Mouse (Mus musculus) gastrocnemius, adult 2 months (tissue): ENCODE data around the gene Dnajc30. TPM values are rescaled to one million over a fixed set of nuclear protein-coding genes. Genes with fewer than 3 reads are reported as not detected.

ENCODE experiments used
- DNase-seq: peaks from one replicate; pipeline ENCODE4 v3.0.0; 2022
- H3K27ac ChIP-seq: fragments of 200-600 bp; 2 replicates; pipeline ENCODE4 v1.8.1; 2022; ENCODE audit warnings: mild to moderate bottlenecking
- H3K4me3 ChIP-seq: fragments of 200-600 bp; 2 replicates; pipeline ENCODE4 v1.8.1; 2022; ENCODE audit warnings: mild to moderate bottlenecking, moderate library complexity
- CTCF ChIP-seq: fragments of 200-600 bp; IDR thresholded peaks from 2 replicates; pipeline ENCODE4 v1.8.1; 2022; ENCODE audit warnings: antibody characterized with exemption, mild to moderate bottlenecking, moderate library complexity
- intact Hi-C: fragments of 180-260 bp; cut with DNase I; formaldehyde crosslinking; loops from one replicate; pipeline ENCODE4 v1.15.1; 2025
- total RNA-seq, 2 experiments: library from RNA; stranded (reverse); gene quantifications; 2 replicates each; pipeline ENCODE4 v1.2.3; 2021

Gene Dnajc30
- total RNA-seq, 2 experiments from 2014 or later = 25.0 to 30.2 TPM

DNA sequence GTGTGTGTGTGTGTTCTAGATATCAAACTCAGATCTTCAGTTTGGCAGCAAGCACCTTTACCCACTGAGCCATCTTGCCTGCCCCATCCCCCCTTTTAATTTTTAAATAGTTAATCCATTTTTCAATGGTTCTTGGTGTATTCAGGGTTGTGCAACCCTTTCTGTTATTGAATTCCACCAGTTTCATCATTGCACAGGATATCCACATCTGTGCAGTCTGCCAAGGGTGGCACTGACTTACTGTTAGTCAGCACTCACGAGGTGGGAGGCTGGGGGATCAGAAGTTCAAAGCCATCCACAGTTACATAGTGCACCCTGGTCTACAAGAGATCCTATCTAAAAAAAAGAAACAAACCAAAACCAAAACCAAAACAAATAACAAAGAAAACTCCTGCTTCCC is 37.0 kb downstream of the Dnajc30 start:
- no peak for TF ChIP-seq CTCF
- intact Hi-C loops = loop anchor here (5.0 kb wide), 1 partner anchor 84 kb away; no protein-coding TSS in a partner anchor
- Histone ChIP-seq H3K4me3 (no peak overlapping the region), H3K27ac (no peak overlapping the region)
- no peak for DNase-seq

DNA sequence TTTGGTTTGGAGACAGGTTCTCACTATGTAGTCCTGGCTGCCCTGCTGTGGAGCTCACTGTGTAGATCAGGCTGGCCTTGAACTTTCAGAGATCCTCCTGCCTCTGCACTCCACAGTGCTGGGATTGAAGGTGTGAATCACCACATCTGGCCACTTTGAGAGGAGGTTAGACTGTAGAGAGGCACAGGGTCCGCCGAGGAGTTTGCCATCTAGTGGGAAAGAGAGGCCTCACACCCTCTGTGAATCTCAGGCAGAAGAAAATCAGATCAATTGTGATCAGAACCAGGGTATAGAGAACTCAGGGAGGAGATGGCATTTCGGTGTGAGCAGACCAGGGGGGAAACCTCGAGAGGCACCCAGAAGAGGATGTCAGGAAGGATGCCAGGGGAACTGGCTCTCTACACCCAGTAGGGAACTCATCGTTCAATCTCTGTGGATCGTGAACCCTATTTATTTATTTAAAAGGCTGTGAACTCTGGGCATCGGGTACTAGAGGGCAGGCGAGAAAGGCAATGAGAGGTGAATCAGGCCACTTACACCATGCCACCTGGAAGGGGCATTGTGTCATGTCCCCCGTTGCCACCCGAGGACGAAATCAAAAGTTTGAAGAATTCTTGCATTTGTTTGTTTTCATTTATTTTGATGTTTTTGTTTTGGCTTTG is 40.1 kb downstream of the Dnajc30 start:
- Histone ChIP-seq H3K27ac (no peak overlapping the region), H3K4me3 (no peak overlapping the region)
- intact Hi-C loops = loop anchor here (5.0 kb wide), 1 partner anchor 87 kb away; no protein-coding TSS in a partner anchor
- no peak for DNase-seq
- peak; percentile 61 for TF ChIP-seq CTCF

DNA sequence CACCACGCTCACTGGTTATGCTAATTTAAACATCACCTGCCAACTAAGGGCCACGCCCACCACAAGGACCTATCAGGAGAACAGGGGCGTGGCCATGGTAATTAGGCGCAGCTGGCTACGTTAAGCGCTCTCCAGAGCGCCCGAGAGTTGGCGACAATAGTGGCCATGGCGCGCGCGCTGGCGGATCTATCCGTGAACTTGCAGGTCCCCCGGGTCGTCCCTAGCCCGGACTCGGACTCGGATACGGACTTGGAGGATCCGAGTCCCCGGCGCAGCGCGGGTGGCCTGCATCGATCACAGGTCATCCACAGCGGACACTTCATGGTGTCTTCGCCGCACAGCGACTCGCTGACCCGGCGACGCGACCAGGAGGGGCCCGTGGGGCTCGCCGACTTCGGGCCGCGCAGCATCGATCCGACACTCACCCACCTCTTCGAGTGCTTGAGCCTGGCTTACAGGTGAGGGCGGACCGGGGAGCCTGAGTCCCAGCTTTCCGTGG is 42.8 kb downstream of the Dnajc30 start:
- no peak for TF ChIP-seq CTCF
- intact Hi-C loops = no loop called here
- peak; percentile 93 for DNase-seq
- peak overlapping the region; percentile 95 for H3K27ac ChIP-seq
- H3K4me3 ChIP-seq = peak overlapping the region; percentile 90

DNA sequence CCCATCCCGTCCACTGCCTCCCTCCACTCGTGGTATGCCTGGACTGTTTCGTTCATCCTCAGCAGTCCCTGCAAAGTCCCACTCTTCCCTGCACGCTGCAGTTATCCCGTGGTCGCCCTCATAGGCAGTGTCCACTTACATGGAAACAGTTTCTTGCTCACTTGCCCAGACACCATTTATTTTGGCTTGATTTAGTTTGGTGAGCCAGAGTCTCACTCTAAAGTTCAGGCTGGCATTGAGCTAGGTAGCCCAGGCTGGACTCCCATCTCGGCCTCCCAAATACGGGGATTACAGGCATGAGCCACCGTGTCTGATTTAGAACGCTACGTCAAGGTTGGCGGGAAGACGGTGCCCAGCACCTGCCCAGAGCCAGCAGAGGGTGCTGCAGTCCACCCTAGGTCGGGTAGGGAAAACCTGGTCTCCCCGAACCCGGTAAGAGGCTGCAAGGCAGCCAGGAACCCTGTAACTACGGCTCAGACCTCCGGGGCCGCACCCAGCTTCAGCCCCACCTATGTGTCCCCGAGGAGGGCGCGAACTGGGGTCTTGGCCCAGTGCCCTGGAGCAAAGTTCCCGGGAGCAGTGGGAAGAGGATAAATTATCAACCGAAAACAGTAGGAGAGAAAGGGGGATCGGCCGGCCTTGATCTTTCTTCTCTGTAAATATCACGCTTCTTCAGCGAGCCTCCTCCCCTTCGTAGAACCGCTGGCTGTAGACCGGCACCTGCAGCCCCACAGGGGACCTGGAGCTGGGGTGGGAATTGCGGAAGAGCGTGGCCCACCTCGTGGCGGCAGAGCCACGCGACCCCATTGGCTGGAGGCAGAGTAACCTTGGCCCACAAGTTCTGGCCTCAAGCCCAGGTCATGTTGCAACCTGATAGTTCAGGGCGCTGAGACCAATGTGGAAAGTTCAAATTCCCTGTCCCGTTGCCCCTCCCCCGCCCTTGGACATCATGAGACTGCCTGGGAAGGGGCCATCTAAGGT is 43.8 kb downstream of the Dnajc30 start:
- Histone ChIP-seq H3K27ac (peak overlapping the region; percentile 95), H3K4me3 (peak overlapping the region; percentile 90)
- intact Hi-C loops = loop anchor here (1.0 kb wide), 1 partner anchor 79 kb away; the partner anchor contains the start of gene Baz1b
- TF ChIP-seq CTCF = peak; percentile 84
- DNase-seq = peak; percentile 96

DNA sequence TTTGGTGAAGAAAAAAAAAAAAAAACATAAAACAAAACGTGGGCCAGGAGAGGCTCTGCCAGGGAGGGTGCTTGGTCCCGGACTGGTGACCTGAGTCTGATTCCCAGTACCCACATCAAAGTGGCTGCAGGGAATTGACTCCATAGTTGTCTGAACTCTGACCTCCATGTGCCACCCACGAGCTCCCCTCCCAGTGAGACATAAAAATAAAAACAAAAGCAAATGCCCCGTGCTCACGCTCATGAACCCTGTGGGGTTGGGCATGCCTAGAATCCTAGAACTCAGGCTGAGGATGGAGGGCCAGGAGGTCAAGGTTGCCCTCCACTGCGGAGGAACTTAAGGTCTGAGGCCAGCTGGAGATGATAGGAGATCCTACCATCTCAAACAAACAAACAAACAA is 45.0 kb downstream of the Dnajc30 start:
- Histone ChIP-seq H3K27ac (peak overlapping the region; percentile 95), H3K4me3 (peak overlapping the region; percentile 90)
- no peak for DNase-seq
- no peak for TF ChIP-seq CTCF
- intact Hi-C loops = no loop called here

DNA sequence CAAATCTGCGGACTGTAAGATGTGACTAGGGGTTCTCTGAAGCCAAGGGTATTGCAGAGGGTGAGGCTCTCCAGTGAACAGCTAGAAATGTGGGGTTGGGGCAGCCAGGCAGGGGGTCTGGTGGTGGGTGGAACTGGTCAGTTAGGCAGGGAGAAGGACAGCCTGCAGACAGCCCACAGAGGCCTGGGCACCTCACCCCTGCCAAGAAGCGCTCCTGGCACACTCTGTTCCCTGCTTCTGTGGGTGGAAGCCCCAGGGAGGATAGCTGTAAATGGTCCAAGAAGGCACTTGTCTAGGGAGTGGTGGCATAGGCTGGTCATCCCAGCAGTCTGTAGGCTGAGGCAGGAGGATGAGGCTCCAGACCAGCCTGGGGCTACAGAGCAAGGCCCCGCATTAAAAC is 45.4 kb downstream of the Dnajc30 start:
- DNase-seq = peak; percentile 77
- Histone ChIP-seq H3K27ac (peak overlapping the region; percentile 95), H3K4me3 (peak overlapping the region; percentile 90)
- intact Hi-C loops = no loop called here
- no peak for TF ChIP-seq CTCF

DNA sequence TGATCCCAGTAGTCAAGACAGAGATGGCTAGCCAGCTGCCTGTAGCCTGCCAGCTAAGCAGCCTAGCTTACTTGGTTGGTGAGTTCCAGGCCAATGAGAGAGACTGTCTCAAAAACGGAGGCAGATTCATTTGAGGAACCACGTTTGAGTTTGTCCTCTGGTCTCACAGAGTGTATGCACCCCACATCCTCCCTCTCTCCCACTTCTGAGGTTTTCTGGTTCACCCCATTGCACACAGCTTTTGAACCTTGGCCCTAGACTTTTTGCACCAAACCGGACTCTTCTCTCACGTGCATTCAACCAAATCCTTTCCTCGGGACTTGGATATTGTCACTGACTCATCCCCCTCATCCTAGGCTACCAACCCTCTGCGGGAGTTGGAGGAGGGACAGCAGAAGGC is 46.0 kb downstream of the Dnajc30 start:
- DNase-seq = no peak
- Histone ChIP-seq H3K4me3 (no peak overlapping the region; the same call in 1 of the 2 replicates), H3K27ac (peak overlapping the region; percentile 95)
- intact Hi-C loops = no loop called here
- TF ChIP-seq CTCF = no peak

DNA sequence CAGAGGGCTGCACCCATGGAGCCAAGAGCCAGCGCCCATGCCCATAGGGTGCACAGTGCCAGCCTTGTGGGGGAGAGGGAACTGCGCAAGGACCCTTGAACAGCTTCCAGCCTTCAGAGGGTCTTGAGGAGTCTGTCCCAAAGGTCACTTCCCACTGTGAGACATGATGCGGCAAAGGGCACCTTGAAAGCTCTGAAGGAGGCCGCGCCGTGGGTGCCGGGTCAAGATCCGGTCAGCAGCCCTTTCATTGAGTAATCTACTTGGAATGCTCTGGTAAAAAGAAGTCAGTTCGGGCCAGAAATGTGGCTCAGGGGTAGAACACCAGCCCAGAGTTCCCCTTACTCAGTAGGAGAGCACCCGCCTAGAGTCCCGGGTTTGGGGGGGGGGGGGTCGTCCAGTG is 49.8 kb downstream of the Dnajc30 start:
- Histone ChIP-seq H3K4me3 (no peak overlapping the region), H3K27ac (peak overlapping the region; percentile 8; the same call in 1 of the 2 replicates)
- no peak for TF ChIP-seq CTCF
- intact Hi-C loops = no loop called here
- DNase-seq = no peak

DNA sequence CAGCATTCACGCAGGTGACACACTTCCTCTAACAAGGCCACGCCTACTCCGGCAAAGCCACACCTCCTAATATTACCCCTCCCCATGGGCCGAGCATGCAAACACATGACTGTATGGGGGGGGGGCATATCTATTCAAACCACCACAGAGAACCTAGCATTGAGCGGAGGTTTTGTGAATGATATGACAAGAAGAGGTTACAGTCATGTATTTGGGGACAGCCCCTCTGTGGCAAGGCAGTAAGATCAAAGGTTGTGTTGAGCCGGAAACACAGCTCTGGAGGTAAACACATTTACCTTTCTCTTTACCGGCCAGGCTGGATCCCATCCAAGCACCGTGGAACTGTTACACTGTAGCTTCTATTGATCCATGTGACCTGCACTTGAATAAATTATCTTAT is 51.2 kb downstream of the Dnajc30 start:
- DNase-seq = no peak
- H3K4me3 ChIP-seq = no peak overlapping the region
- intact Hi-C loops = loop anchor here (5.0 kb wide), 1 partner anchor 172 kb away; no protein-coding TSS in a partner anchor
- H3K27ac ChIP-seq = no peak overlapping the region
- TF ChIP-seq CTCF = no peak

Other genes with a start within 250 kb of the Dnajc30 start
- gene Tmem270, start 157.5 kb upstream of the Dnajc30 start, total RNA-seq = not detected
- not detected for gene Cldn13, start 148.7 kb upstream of the Dnajc30 start, total RNA-seq
- 1 to 10 TPM; 4.2 to 4.6 TPM for gene Mettl27, start 131.8 kb upstream of the Dnajc30 start, total RNA-seq
- not detected for gene Cldn4, start 117.3 kb upstream of the Dnajc30 start, total RNA-seq
- gene Cldn3, start 78.0 kb upstream of the Dnajc30 start, total RNA-seq = not detected
- 10 to 100 TPM; 45.5 to 56.8 TPM for gene Abhd11, start 55.0 kb upstream of the Dnajc30 start, total RNA-seq
- 1 to 10 TPM in 1 of 2 experiments, under 1 TPM in 1; 0.64 to 1.3 TPM for gene Stx1a, start 40.7 kb upstream of the Dnajc30 start, total RNA-seq
- gene Bud23, start 757 bp downstream of the Dnajc30 start, total RNA-seq = 10 to 100 TPM; 25.8 to 26.2 TPM
- under 1 TPM; 0.33 TPM for gene Vps37d, start 14.1 kb downstream of the Dnajc30 start, total RNA-seq
- gene Mlxipl, start 25.7 kb downstream of the Dnajc30 start, total RNA-seq = 100 to 1,000 TPM in 1 of 2 experiments, 10 to 100 TPM in 1; 64.8 to 100 TPM
- 1 to 10 TPM; 8.8 to 9.1 TPM for gene Tbl2, start 85.5 kb downstream of the Dnajc30 start, total RNA-seq
- gene Bcl7b, start 104.1 kb downstream of the Dnajc30 start, total RNA-seq = 10 to 100 TPM; 28.3 to 28.6 TPM
- gene Baz1b, start 123.1 kb downstream of the Dnajc30 start, total RNA-seq = 10 to 100 TPM; 32.7 to 36.8 TPM
- 10 to 100 TPM; 23.1 to 52.1 TPM for gene Fzd9, start 187.0 kb downstream of the Dnajc30 start, total RNA-seq